9 mouse cellular contexts compared by ENCODE assay signal in genomic region chr2:93421320-93421719, GRCm38 (mm10). TPM values are rescaled to one million over a fixed set of nuclear protein-coding genes. Genes with fewer than 3 reads are reported as not detected.
DNase-seq lines count a peak whose midpoint lies in the region; ATAC-seq and TF ChIP-seq lines count a peak whose summit lies in the region.
"Had no signal": no experiment of that assay in that cellular context is flagged by ENCODE, and none has a peak within 500 bp of the region (broad histone marks: within the 10 kb centered on the region; RNA-seq: fewer than 3 reads in every experiment).

No protein-coding gene starts in this region.

- DNase-seq in ZHBTc4 (ENCODE audit: low read depth, low spot score), result peak; percentile 81
- DNase-seq in heart, postnatal 14 days, result peak; percentile 86 to 92
- peak; percentile 83 to 87 for DNase-seq in layer of hippocampus, postnatal 10 days (ENCODE audit: low spot score in 2 of 2)
- DNase-seq in lung, postnatal 25 days (ENCODE audit: low spot score), result peak; percentile 80
- DNase-seq in yolk sac, embryonic 10.5 days (ENCODE audit: low spot score), result peak; percentile 59

- H3K4me1 ChIP-seq in E14TG2a.4 (replicated peaks; ENCODE audit: low read depth, low read length), result peaks cover 14% of the 10 kb centered on the region; the same call in 1 of the 2 replicates
- peaks cover 2% of the 10 kb centered on the region; the same call in 1 of the 2 replicates for H3K4me1 ChIP-seq in small intestine, adult 2 months (ENCODE audit: control insufficient read depth, insufficient read depth, insufficient read length, low read length)

- H3K4me3 ChIP-seq in E14TG2a.4 (replicated peaks; ENCODE audit: low read length), result no peak overlapping the region
- H3K4me3 ChIP-seq in small intestine, adult 2 months (ENCODE audit: low read depth, low read length), result no peak overlapping the region
- H3K4me3 ChIP-seq: limb, embryonic 13.5 days had no signal

- peaks cover 32% of the 10 kb centered on the region for H3K27me3 ChIP-seq in E14TG2a.4 (ENCODE audit: insufficient read depth, low read length)
- no peaks in the 10 kb centered on the region for H3K27me3 ChIP-seq in small intestine, adult 2 months (ENCODE audit: control insufficient read depth, insufficient read depth, low read length)
- H3K27me3 ChIP-seq: limb, embryonic 13.5 days had no signal

- TF ChIP-seq POLR2A in small intestine, adult 2 months (IDR thresholded peaks at IDR 0.05; ENCODE audit: low read depth, low read length), result no peak

- H3K27ac ChIP-seq in small intestine, adult 2 months (ENCODE audit: insufficient read depth, low read depth, low read length), result no peak overlapping the region
- H3K27ac ChIP-seq: limb, embryonic 13.5 days had no signal

- intact Hi-C loops in heart, postnatal 14 days (cut with DNase I), result loop anchor here (1.0 to 5.0 kb wide), 3 partner anchors 50 to 366 kb away; no protein-coding TSS in a partner anchor

- no peaks in the 10 kb centered on the region for H3K9me3 ChIP-seq in E14TG2a.4 (ENCODE audit: low read length)
- H3K9me3 ChIP-seq: limb, embryonic 13.5 days had no signal

- 30% methylated on average over 7 of the region's 7 CpGs for WGBS in small intestine, adult 2 months

- ATAC-seq in common myeloid progenitor, adult 5-6 weeks (replicated peaks; ENCODE audit: low read depth, poor library complexity, severe bottlenecking), result peak; percentile 60

- TF ChIP-seq CTCF in E14TG2a.4 (conservative IDR thresholded peaks at IDR 0.05; ENCODE audit: low read length), result peak; percentile 80
- peak; percentile 88; the same call in 1 of the 2 replicates for TF ChIP-seq CTCF in small intestine, adult 2 months (IDR thresholded peaks at IDR 0.05; ENCODE audit: extremely low read depth, insufficient read length, insufficient replicate concordance, low read depth, low read length)

- no peaks in the 10 kb centered on the region for H3K36me3 ChIP-seq in E14TG2a.4 (ENCODE audit: insufficient read depth, low read length)
- H3K36me3 ChIP-seq in small intestine, adult 2 months (ENCODE audit: control insufficient read depth, insufficient read depth, low read length), result peaks cover 35% of the 10 kb centered on the region
- H3K36me3 ChIP-seq: limb, embryonic 13.5 days had no signal

RNA-seq across cellular contexts. Expression of gene Cd82, which starts 41.6 kb away (rescaled TPM):
- total RNA-seq in common myeloid progenitor, adult 5-6 weeks (2017), result 42.9 and 43.7 TPM in 2 replicates
- total RNA-seq in heart, postnatal 14 days (2021), result 10 to 100 TPM; 10.6 to 12.1 TPM
- total RNA-seq in layer of hippocampus, postnatal 10 days (2021), result 10 to 100 TPM; 11.4 to 12.4 TPM
- 123 and 433 TPM in 2 replicates for polyA plus RNA-seq in small intestine, adult 2 months (2012; rRNA removed)
